Mouse (Mus musculus) macrophage (primary cell): Measurements from ENCODE around the gene Meis2. TPM values are rescaled to one million over a fixed set of nuclear protein-coding genes. Genes with fewer than 3 reads are reported as not detected.

Source experiments
- H3K27ac ChIP-seq: fragments of 350-480 bp; formaldehyde crosslinking; 2 replicates; pipeline ENCODE4 v1.9.0; 2021
- H3K36me3 ChIP-seq: fragments of 350-480 bp; formaldehyde crosslinking; 2 replicates; pipeline ENCODE4 v1.9.0; 2021; ENCODE audit errors: inconsistent target
- H3K4me3 ChIP-seq: fragments of 350-480 bp; formaldehyde crosslinking; 2 replicates; pipeline ENCODE4 v1.9.0; 2021; ENCODE audit errors: inconsistent target
- H3K79me2 ChIP-seq: fragments of 350-480 bp; formaldehyde crosslinking; 2 replicates; pipeline ENCODE4 v1.9.0; 2021; ENCODE audit errors: inconsistent target
- WGBS: methylation state at CpG from one replicate; pipeline ENCODE4 v1.1.7; 2026; ENCODE audit warnings: inconsistent platforms; ENCODE audit not compliant: missing documents; 5-methylcytosine and 5-hydroxymethylcytosine counted together
- polyA plus RNA-seq: library from polyadenylated mRNA; stranded (reverse); fragments of 250-400 nt; gene quantifications from 3 replicates; pipeline ENCODE4 v1.2.4, GENCODE M21; 2018; ENCODE audit warnings: inconsistent platforms

The Meis2 gene
- polyA plus RNA-seq, 1 experiment from 2014 or later: not detected

DNA sequence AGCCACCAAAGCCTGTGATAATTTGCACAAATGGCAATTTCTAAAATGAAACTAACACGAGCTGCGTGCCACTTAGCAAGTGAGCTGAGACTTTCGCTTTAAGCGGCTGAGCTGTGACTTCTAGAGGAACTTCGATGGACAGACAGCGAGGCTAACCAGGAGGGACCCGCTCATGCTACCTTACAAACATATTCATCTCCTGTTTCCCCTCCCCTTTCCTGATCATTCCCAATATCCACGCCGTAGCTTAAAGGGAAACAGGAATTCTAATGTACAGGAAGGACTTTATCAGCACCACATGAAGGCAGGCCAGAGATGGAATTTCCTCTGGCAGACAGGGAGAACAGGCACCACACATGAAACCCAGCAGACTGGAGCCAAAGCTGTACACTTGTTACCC is 15.9 kb downstream of the Meis2 start:
- no peak overlapping the region for H3K4me3 ChIP-seq
- no peaks in the 10 kb centered on the region for H3K36me3 ChIP-seq
- no peak overlapping the region for H3K27ac ChIP-seq
- no peaks in the 10 kb centered on the region for H3K79me2 ChIP-seq
- WGBS: 2% methylated on average over 9 of the region's 9 CpGs

GRCm38 (mm10) chr2:116047365-116047764 is 18.3 kb downstream of the Meis2 start:
- Histone ChIP-seq H3K79me2 (no peaks in the 10 kb centered on the region), H3K36me3 (no peaks in the 10 kb centered on the region), H3K27ac (no peak overlapping the region), H3K4me3 (no peak overlapping the region)
- 95% methylated on average over 8 of the region's 8 CpGs for WGBS

DNA sequence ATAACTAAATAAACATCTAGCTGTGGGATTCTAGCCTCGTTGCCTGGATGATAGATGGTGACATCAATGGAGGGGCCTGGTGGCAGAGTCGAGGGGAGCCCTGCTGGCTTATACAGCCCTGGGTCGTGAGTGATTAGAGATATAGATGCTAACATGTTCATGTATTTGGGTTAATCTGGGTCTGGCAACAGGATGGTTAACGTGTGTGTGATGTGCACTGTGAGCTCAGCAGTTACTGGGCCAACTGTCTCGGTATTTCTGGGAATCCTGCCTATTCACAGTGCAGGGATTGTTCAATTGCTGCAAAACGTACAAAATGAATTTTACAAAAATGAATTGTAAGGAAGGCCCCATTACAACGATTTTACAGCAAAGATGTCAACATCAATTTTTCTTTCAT is 20.6 kb downstream of the Meis2 start:
- Histone ChIP-seq H3K36me3 (no peaks in the 10 kb centered on the region), H3K4me3 (no peak overlapping the region), H3K27ac (no peak overlapping the region), H3K79me2 (no peaks in the 10 kb centered on the region)
- 79% methylated on average over 7 of the region's 7 CpGs for WGBS

- H3K79me2 ChIP-seq: no peaks in the 10 kb centered on the region
- no peaks in the 10 kb centered on the region for H3K36me3 ChIP-seq
- no peak overlapping the region for H3K27ac ChIP-seq
- no peak overlapping the region for H3K4me3 ChIP-seq
- 87% methylated on average over 11 of the region's 12 CpGs for WGBS
These were observed 22.5 kb downstream of the Meis2 start for GRCm38 (mm10) chr2:116042934-116043698.

DNA sequence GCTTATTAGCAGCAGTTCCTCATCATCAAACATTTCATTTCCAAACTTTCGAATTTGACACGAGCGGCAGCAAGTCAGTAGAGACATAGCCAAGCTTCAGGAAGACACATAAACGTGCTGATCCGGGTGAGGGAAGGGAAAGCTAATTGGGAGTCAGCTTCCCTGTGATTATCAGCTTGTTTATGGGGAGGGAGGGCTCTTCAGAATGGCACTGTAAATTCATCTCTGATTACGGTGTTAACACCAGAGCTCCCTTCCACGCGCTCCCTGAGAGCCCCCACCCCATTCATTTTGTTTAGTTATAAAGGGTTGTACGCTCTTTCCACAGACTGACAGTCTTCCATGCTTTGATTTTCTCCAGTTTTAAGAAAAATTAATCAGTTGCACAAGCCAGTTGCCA is 23.2 kb downstream of the Meis2 start:
- no peak overlapping the region for H3K4me3 ChIP-seq
- WGBS: 86% methylated on average over 9 of the region's 9 CpGs

DNA sequence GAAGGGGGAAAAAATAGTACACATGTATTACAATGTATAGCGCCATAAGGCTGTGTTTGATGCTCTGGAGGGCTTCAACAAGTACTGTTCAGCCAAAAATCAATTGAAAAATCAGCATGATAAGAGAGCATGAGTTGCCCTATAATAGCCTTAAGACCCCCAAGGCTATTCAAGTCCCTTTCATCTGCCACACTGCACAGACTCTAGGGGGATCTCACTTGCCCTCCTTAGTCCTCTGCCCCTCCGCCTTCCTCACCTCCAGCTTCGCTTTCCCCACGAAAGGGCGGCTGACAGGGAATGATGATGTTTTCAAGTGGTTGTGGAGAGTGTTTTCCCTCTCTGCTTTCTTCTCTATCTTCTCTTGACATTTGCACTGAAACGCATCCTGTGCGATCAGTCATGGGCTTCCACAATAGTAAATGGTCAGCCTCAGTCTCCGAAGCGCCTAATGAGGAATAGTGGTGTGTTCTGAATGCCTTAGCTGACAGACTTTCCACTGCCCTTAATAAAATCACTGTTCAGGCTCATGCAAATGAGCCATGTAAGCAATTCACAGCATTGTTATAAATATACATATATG is 23.9 kb downstream of the Meis2 start:
- Histone ChIP-seq H3K36me3 (no peaks in the 10 kb centered on the region), H3K27ac (no peak overlapping the region), H3K4me3 (no peak overlapping the region), H3K79me2 (no peaks in the 10 kb centered on the region)
- WGBS: 92% methylated on average over 9 of the region's 9 CpGs

More for the DNA sequence above, 23.2 kb downstream of the Meis2 start:
- Histone ChIP-seq H3K27ac (no peak overlapping the region), H3K36me3 (no peaks in the 10 kb centered on the region), H3K79me2 (no peaks in the 10 kb centered on the region)

GRCm38 (mm10) chr2:116035345-116035744 is 30.3 kb downstream of the Meis2 start:
- 91% methylated on average over 5 of the region's 5 CpGs for WGBS

DNA sequence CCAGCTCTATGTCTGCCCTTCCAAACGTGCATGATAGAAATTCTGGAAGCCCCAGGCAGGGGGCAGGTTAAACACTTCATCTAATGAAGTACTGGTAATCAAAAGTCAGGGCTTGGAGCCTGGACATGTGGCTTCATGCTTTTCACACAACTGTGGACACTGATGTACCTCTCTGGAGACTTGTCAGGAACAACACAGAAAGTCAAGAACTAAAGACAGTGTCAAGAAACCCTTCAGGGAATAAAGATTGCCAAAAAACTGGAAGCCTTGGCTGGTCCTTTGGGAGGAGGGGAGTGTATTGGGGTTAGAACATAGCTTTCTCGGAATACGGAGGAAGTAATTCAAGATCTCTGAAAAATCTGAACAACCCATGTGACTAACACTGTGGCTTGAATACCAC is 37.5 kb downstream of the Meis2 start:
- H3K79me2 ChIP-seq: no peaks in the 10 kb centered on the region
- 81% methylated on average over 3 of the region's 3 CpGs for WGBS
- no peak overlapping the region for H3K4me3 ChIP-seq
- no peaks in the 10 kb centered on the region for H3K36me3 ChIP-seq
- H3K27ac ChIP-seq: no peak overlapping the region

More at GRCm38 (mm10) chr2:116035345-116035744, 30.3 kb downstream of the Meis2 start:
- Histone ChIP-seq H3K27ac (no peak overlapping the region), H3K36me3 (no peaks in the 10 kb centered on the region), H3K4me3 (no peak overlapping the region), H3K79me2 (no peaks in the 10 kb centered on the region)

- no peak overlapping the region for H3K27ac ChIP-seq
These were observed 42.8 kb downstream of the Meis2 start for GRCm38 (mm10) chr2:116022876-116023275.

GRCm38 (mm10) chr2:116021931-116022330 is 43.7 kb downstream of the Meis2 start:
- Histone ChIP-seq H3K36me3 (no peaks in the 10 kb centered on the region), H3K4me3 (no peak overlapping the region), H3K79me2 (no peaks in the 10 kb centered on the region), H3K27ac (no peak overlapping the region)
- 81% methylated on average over 4 of the region's 4 CpGs for WGBS

More at GRCm38 (mm10) chr2:116022876-116023275, 42.8 kb downstream of the Meis2 start:
- H3K36me3 ChIP-seq: no peaks in the 10 kb centered on the region
- WGBS: 93% methylated on average over 5 of the region's 5 CpGs
- H3K79me2 ChIP-seq: no peaks in the 10 kb centered on the region
- H3K4me3 ChIP-seq: no peak overlapping the region

DNA sequence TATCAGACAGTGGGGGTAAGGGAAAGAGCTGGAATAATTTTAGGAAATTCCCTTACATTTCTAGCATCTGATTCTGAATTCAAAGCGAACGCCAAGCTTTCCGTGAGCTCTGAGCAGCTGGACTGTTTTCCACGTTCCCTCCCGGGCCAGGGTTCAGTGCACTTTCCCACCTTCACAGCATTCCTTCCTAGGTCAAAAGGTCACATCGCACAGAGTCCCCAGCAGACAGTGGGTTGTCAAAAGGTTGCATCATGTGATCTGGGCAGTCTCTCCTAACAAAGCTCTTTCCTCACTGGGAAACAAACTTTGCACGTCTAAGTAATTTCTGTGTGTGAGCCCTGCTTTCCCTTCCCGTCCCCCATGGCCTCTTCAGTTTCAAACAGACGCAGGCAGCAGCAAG is 44.6 kb downstream of the Meis2 start:
- Histone ChIP-seq H3K79me2 (no peaks in the 10 kb centered on the region), H3K27ac (no peak overlapping the region)

DNA sequence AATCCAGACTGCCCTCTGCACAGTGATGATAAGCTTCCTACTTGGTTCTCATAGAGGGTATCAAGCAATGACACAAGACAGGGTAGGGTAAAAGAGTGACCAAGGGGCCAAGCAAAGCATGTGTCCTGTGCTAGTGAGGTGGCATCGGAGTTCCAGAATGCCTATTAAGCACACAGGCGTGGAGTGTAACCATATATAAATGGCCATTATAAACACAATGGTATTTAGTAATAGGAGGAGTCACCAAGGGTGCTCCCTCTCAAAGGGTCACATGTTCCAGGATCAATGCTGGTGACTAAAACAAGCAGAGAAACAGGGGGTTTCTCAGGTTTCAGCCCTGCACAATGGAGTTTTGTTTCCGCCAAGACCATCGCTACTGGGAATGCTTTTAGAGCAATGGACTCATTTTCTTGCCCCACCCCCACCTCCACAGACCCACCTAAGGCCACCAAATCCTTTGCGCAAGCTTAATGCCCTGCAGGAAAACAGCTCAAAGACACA is 45.1 kb downstream of the Meis2 start:
- Histone ChIP-seq H3K27ac (no peak overlapping the region), H3K4me3 (no peak overlapping the region), H3K79me2 (no peaks in the 10 kb centered on the region), H3K36me3 (no peaks in the 10 kb centered on the region)
- 88% methylated on average over 5 of the region's 5 CpGs for WGBS

More for the DNA sequence above, 44.6 kb downstream of the Meis2 start:
- 82% methylated on average over 9 of the region's 9 CpGs for WGBS
- Histone ChIP-seq H3K4me3 (no peak overlapping the region), H3K36me3 (no peaks in the 10 kb centered on the region)

DNA sequence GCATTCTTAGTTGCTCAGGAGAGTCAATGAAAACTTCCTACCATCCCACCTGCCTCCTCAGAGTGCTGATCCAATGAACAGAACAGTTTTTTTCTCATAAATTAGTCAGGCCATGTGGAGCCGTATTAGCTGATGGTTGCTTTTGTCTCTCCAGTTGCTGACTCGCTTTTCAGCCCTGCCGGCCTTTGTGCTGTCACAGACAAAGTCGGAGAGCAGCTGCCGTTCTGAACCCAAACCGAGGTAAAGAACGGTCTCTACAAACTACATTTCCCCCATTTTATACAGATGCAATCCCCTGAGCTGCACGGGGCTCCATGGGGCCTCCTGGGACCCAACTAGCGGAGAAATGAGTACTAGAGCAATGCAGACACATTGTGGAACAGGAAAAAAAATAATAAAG is 45.7 kb downstream of the Meis2 start:
- no peak overlapping the region for H3K4me3 ChIP-seq
- 72% methylated on average over 9 of the region's 9 CpGs for WGBS
- H3K36me3 ChIP-seq: no peaks in the 10 kb centered on the region
- H3K79me2 ChIP-seq: no peaks in the 10 kb centered on the region
- H3K27ac ChIP-seq: no peak overlapping the region

- 93% methylated on average over 6 of the region's 6 CpGs for WGBS
- Histone ChIP-seq H3K4me3 (no peak overlapping the region), H3K79me2 (no peaks in the 10 kb centered on the region), H3K27ac (no peak overlapping the region), H3K36me3 (no peaks in the 10 kb centered on the region)
These were observed 46.2 kb downstream of the Meis2 start for GRCm38 (mm10) chr2:116019466-116019794.

DNA sequence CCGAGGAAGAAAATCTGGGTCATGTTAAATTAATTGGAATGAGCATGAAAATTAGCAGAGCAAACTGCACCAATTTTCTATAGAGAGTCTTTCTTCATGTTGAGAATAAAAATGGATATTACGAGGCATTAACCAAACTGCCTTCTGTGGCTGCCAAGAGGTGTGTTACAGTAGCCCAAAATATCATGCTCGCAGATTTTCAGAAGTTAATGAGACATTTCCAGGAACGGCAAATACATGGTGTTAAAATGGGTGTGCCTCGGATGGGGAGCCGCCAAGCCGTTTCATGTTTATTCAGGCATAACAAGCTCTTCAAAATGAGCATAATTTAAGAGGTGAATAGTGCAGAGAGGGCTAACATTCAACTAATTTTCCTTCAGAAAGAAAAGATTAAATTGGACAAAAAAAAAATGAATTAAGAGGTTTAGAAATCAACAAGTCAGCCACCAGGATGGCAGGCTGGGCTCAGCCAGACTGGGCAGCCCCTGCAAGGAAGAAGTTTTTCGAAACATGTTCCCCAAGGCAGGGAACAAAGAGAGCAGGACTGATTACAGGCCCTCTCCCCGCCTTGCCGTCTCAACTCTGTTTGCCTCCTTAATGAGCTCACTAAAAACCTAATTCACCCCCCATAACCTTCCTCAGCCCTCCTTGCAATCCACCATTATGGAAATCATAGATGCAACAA is 46.7 kb downstream of the Meis2 start:
- WGBS: 91% methylated on average over 10 of the region's 10 CpGs
- no peak overlapping the region for H3K27ac ChIP-seq
- no peaks in the 10 kb centered on the region for H3K36me3 ChIP-seq
- no peaks in the 10 kb centered on the region for H3K79me2 ChIP-seq
- no peak overlapping the region for H3K4me3 ChIP-seq
